ENCODE assay signal across 8 mouse cellular contexts in genomic region chr16:13357806-13358679, GRCm38 (mm10).
DNase-seq lines count a peak whose midpoint lies in the region; ATAC-seq and TF ChIP-seq lines count a peak whose summit lies in the region.

No protein-coding gene starts in this region.

- H3K4me1 ChIP-seq in hindbrain, embryonic 15.5 days (replicated peaks), result peaks cover 38% of the 10 kb centered on the region
- H3K4me1 ChIP-seq in lung, postnatal 0 days (ENCODE audit: insufficient read depth, low read depth, low read length), result peaks cover 8% of the 10 kb centered on the region; the same call in 1 of the 2 replicates

- ATAC-seq in hindbrain, embryonic 15.5 days (ENCODE audit: low FRiP score, low read depth), result peak; percentile 83
- peak; percentile 88 for ATAC-seq in lung, postnatal 0 days

- peak overlapping the region; percentile 83 for H3K27ac ChIP-seq in hindbrain, embryonic 15.5 days (replicated peaks)
- peak overlapping the region; percentile 62 for H3K27ac ChIP-seq in lung, postnatal 0 days (ENCODE audit: low read length)

- no peaks in the 10 kb centered on the region for H3K9me3 ChIP-seq in hindbrain, embryonic 15.5 days
- no peaks in the 10 kb centered on the region for H3K9me3 ChIP-seq in lung, postnatal 0 days (ENCODE audit: low read length)

- WGBS in hindbrain, embryonic 15.5 days, result 18% methylated on average over 15 of the region's 15 CpGs
- WGBS in lung, postnatal 0 days, result 16% methylated on average over 15 of the region's 15 CpGs

- H3K27me3 ChIP-seq in hindbrain, embryonic 15.5 days, result no peaks in the 10 kb centered on the region
- no peaks in the 10 kb centered on the region for H3K27me3 ChIP-seq in lung, postnatal 0 days (replicated peaks; ENCODE audit: insufficient read depth, low read length)

- peak; percentile 89 for TF ChIP-seq EP300 in lung, postnatal 0 days (IDR thresholded peaks at IDR 0.05)

- H3K4me2 ChIP-seq in hindbrain, embryonic 15.5 days, result peak overlapping the region; percentile 55
- peak overlapping the region; percentile 37 for H3K4me2 ChIP-seq in lung, postnatal 0 days (replicated peaks; ENCODE audit: low read depth, low read length)

- no peaks in the 10 kb centered on the region for H3K36me3 ChIP-seq in hindbrain, embryonic 15.5 days
- no peaks in the 10 kb centered on the region for H3K36me3 ChIP-seq in lung, postnatal 0 days (ENCODE audit: insufficient read depth, low read length)

- peak; percentile 87 for DNase-seq in NIH3T3 (ENCODE audit: low read depth)
- DNase-seq in cerebellum, postnatal 25 days, result peak; percentile 82 to 87
- DNase-seq in frontal cortex, postnatal 36 days (ENCODE audit: low spot score in 2 of 2), result peak; percentile 84 to 91
- peak; percentile 76 to 78 for DNase-seq in layer of hippocampus, postnatal 36 days
- DNase-seq in lung, postnatal 0 days (ENCODE audit: low spot score), result peak; percentile 84
- DNase-seq in right cerebral cortex, adult 2 months (ENCODE audit: low spot score in 2 of 2), result peak; percentile 87 to 92
- no peak for DNase-seq in natural killer cell, adult 2 months (ENCODE audit: low spot score in 2 of 2)

- peak; percentile 80 for TF ChIP-seq CTCF in lung, postnatal 0 days (IDR thresholded peaks at IDR 0.05)

- H3K9ac ChIP-seq in hindbrain, embryonic 15.5 days, result peak overlapping the region; percentile 39
- 0 out of 2 replicates have a peak overlapping the region, but pooled peaks have one; percentile 5 for H3K9ac ChIP-seq in lung, postnatal 0 days (replicated peaks; ENCODE audit: low read depth)

- peak overlapping the region; percentile 32 for H3K4me3 ChIP-seq in hindbrain, embryonic 15.5 days
- H3K4me3 ChIP-seq in lung, postnatal 0 days (ENCODE audit: low read depth, low read length), result peak overlapping the region; percentile 2; the same call in 1 of the 2 replicates

Comparison
In these comparisons a context has a peak if more than half of its experiments do, and no peak if none do; other contexts are left out.
1. DNase-seq: peak in NIH3T3 (single experiment), cerebellum, postnatal 25 days (2 of 2), frontal cortex, postnatal 36 days (2 of 2), layer of hippocampus, postnatal 36 days (2 of 2), lung, postnatal 0 days (single experiment) and right cerebral cortex, adult 2 months (2 of 2); none in natural killer cell, adult 2 months (0 of 2).